Mouse (Mus musculus) spleen, embryonic (tissue): ENCODE data around the gene Irgm1.
"Not testable (repeated sequence)": the region's sequence is repeated elsewhere in the genome, so short reads cannot be mapped to it uniquely, and the experiment has no call there.

Source experiments
- CTCF ChIA-PET: fragments of 350-600 bp; sonication (Branson Sonifier 250); formaldehyde crosslinking; loops from one replicate; lab custom pipeline; 2022; lab: Charles Lee

Gene Irgm1

DNA sequence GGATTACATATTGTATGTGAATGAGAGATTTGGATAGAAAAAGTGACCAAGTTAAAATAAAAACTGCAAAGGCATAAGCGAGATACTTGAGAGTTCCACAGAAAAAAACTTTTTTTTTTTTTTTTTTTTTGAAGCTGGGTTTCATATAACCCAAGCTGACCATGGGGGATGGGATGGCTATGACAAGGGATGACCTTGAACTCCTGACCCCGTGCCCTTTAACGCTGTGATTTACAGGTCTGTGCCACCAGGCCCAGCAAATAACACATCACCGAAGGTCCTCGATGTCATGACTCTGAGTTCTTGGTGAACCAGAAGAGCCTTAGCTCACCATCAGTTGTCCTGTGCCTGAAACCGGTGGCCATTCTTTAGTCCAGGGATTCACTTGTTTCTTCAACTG lies 35.6 kb downstream of the Irgm1 start:
- CTCF ChIA-PET = interaction anchor here (0.6 to 2.4 kb wide), 3 partner anchors 19 to 226 kb away, joined by 3 to 11 read pairs (median 7); no protein-coding TSS in a partner anchor

GRCm38 (mm10) chr11:48833731-48834639 lies 37.5 kb downstream of the Irgm1 start:
- CTCF ChIA-PET = no interaction called here

- CTCF ChIA-PET = no interaction called here
Measured at GRCm38 (mm10) chr11:48833078-48833730, 38.3 kb downstream of the Irgm1 start.

DNA sequence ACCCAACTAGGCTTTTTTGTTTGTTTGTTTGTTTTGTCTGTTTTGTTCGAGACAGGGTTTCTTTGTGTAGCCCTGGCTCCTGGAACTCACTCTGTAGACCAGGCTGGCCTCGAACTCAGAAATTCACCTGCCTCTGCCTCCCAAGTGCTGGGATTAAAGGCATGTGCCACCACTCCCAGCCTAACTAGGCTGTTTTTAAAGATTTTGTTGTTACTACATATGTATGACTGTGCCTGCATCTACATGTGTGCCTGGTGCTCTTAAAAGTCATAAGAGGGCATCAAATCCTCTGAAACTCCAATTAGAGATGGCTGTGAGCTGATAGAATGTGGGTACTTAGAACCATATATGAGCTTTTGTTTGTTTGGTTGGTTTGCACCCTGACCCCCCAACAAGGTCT lies 40.2 kb downstream of the Irgm1 start:
- CTCF ChIA-PET = no interaction called here

DNA sequence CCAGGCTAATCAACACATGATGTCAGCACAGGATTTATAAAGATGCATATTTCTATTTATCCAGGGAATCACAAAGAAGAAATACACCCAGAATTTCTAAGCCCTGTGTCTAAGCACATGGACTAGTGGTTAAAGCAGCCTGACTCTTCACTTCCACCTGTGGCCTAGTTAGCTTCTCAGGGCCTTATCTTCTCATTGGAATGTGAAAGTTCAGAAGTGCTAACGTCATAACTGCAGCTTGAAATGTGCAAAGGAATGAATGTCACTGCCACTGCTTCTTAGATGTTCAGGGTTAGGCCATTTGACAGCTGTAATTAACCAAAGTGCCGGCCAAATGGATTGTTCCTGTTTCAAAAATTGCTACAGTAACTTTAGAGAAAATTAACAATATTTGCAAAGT lies 41.2 kb downstream of the Irgm1 start:
- CTCF ChIA-PET = no interaction called here

DNA sequence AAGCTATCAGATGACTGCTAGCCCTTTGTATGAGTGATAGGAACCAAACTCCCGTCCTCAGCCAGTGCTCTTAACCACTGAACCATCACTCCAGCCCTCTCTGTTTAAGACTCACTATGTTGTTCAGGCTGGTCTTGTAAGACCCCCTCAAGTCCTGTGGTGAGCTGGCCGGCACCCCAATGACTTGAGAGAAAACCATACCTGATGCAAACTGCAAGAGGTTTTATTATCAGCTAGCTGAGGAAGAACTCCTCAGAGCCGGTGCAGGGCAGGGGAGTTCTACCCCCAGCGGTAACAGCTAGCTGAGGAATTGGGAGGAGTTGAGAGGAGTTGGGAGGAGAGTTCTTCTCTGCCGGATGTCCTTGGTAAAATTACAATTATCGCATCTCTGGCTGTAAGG lies 43.6 kb downstream of the Irgm1 start:
- CTCF ChIA-PET = interaction anchor here (0.6 to 1.2 kb wide), 3 partner anchors 9 to 36 kb away, joined by 3 to 4 read pairs (median 3); no protein-coding TSS in a partner anchor

GRCm38 (mm10) chr11:48826752-48827096 lies 44.8 kb downstream of the Irgm1 start:
- CTCF ChIA-PET = no interaction called here

- CTCF ChIA-PET = interaction anchor here (0.7 kb wide), 1 partner anchor 21 kb away, joined by 3 read pairs; no protein-coding TSS in a partner anchor
Measured at GRCm38 (mm10) chr11:48825979-48826751, 45.3 kb downstream of the Irgm1 start, which contains the start of the genes Trim7 and Gm12184. Trim7 (plus strand) TSS chr11:48826140. Gm12184 (minus strand) TSS chr11:48826655.

DNA sequence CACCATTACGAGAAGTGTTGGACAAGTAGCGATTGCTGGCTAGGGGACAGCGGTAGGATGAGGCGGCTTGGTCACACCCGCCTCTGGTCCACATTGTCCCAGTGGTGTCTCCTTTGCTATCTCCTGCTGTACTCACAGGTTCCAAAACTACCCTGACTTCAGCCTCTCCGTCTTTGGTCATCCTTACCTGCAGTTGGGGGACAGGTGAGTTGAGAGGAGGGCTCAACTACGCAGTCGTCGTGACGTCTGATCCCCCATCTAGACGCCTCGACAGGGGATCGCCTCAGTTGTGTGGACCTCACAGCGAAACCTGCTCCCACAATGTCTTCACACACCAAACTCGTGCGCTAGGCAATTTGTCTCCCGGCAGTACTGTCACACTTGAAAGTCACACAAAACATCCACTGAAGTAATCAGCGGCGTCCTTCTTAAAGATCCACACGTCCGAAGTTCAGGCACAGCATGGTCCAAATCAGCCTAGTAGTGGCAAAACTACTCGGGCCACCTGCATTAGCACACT lies 47.1 kb downstream of the Irgm1 start:
- CTCF ChIA-PET = no interaction called here

- CTCF ChIA-PET = no interaction called here
Measured at GRCm38 (mm10) chr11:48823536-48823972, 47.9 kb downstream of the Irgm1 start.

DNA sequence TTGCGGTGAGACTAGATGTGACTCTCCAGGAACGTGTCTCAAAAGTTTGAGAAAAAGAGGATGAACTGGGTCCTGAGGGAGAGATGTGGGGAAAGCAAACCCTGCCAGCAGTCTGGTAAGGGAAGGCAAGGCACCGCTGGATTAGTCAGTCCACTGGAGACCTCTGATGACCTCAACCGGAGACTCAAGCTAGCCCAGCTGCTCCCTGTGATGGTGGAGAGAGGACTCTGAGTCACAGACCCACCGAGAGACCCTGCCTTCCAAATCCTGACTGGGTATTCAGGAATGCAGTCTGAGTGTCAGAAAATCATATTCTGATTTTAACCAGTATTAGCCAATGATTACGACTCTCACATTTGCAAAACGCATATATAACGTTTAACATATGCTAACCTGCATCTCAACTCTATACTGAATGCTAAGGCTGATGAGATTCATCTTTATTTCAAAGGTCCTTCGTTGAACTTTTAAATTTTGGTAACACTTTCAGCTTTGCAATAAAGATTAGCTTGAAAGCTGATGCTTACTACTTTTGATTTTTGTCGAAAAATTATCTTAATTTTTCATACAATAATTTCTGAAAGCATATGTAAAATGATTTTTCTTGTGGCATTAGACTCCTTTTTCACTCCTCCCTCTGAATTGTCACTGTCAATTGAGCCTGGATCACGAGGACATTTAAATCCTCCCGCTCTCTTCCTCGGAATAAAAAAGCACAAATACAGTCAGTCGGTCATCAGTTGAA lies 48.5 kb downstream of the Irgm1 start:
- CTCF ChIA-PET = interaction anchor here (0.7 kb wide), 1 partner anchor 34 kb away, joined by 3 read pairs; no protein-coding TSS in a partner anchor

DNA sequence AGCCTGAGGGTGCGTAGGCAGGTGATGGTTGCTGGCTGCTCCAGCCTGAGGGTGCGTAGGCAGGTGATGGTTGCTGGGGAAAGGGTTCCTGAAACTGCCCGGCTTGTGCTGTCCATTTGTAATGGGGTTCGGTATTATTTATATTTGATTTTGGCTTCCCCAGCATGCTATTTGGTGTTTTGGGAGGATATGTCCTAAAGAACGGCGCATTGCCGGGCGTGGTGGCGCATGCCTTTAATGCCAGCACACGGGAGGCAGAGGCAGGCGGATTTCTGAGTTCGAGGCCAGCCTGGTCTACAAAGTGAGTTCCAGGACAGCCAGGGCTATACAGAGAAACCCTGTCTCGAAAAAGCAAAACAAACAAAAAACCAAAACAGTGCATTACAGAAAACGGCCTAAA lies 50.2 kb downstream of the Irgm1 start:
- CTCF ChIA-PET = not testable (repeated sequence)

GRCm38 (mm10) chr11:48820308-48820674 lies 51.2 kb downstream of the Irgm1 start:
- CTCF ChIA-PET = interaction anchor here (1.1 kb wide), 1 partner anchor 35 kb away, joined by 3 read pairs; no protein-coding TSS in a partner anchor

DNA sequence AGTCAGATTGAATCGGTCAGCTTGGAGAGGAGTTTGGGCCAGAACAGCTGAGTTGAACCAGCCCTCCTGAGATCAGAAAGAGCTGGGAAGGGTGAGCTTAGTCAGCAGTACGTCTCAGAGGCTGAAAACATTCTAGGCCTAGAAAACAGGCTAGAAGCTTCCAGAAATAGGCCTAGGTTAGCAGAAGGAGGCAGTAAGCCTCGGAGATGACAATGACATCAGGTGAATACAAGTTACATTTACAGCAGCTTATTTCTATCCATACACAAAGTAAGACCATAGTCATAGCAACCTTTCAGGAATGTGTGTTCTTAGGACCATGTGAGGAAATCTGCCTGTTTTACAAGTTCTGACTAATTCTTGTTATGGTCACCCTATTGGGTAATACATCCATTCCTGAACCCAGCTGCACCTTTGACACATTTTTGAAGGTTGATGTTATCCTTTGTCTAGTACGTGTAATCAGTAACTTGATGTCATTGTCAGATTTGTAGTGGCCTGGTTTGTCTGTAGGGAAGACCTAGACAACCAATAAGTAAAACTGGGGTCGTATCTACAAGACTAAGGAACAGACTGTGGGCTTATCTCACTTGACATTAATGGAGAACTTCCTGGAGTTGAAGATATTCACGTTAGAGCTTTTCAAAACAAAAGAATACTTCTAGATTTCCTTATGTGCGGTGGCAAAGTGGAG lies 51.7 kb downstream of the Irgm1 start:
- CTCF ChIA-PET = interaction anchor here (1.1 kb wide), 1 partner anchor 35 kb away, joined by 3 read pairs; no protein-coding TSS in a partner anchor

- CTCF ChIA-PET = interaction anchor here (0.6 to 1.0 kb wide), 3 partner anchors 28 to 40 kb away, joined by 3 to 5 read pairs (median 4); no protein-coding TSS in a partner anchor
Measured at GRCm38 (mm10) chr11:48818346-48818745, 53.1 kb downstream of the Irgm1 start.

DNA sequence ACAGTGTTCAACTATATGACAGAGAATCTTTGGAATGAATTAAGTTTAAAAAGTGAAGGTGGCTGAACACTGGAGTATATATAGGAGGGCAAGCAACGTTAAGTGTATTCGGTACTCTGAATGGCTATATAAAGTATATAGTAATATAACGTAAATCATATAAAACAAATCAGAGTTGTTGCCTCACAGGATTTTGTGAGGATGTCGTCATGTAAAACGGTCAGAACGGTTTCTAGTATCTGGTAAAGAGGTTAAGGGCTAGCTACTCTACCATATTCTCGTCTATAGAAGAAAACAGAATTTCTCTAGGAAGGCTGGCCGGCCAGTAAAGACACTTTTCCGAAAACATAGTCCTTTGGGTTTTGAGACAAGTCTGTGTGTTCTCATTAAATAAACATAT lies 53.7 kb downstream of the Irgm1 start:
- CTCF ChIA-PET = interaction anchor here (0.6 to 1.0 kb wide), 2 partner anchors 27 to 37 kb away, joined by 4 to 5 read pairs; no protein-coding TSS in a partner anchor

DNA sequence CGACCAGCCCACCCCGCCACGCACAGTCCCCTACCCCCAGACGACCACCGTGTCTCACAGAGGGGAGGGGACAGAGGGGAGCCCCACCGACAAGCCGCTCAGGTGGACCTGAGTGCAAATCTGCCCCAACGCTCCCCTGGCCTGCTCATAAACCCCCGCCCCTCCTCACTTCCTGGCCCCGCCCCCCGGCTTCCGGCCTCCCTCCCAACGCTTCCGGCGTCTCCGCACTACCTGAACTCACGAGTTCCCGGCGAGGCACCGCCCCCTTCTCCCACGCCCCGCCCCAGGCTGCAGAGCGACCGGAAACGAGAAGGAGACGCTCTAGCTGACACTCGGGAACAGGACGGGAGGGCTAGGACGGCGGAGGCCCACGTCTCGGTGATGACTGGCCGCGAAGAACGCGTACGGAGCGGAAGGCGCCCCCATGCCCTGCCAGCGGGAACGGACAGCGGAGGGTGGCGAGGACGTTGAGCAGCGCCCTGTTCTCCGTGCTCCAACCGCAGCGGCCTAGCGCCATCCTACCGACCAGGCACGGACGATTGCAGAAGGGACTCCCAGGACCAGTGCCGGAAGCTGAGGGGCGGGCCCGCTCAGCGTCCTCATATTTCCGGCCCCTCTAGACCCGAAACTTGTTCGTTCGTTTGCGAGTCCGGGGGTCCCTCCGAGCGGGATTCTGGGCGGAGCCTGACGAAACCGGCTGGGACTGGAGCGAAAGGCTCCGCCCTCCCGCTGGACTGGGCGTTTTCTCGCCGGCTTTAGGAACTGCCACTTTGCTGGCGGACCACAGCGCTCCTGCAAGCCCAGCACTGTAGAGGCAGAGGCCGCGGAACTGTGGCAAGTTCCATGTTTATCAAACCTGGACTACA lies 54.5 kb downstream of the Irgm1 start, which contains the start of gene Trim41:
TSS of gene Trim41 (minus strand) at position 554 of the 866 bp plus-strand sequence.
- CTCF ChIA-PET = interaction anchor here (0.7 kb wide), 2 partner anchors 26 to 1507 kb away, joined by 3 to 11 read pairs; no protein-coding TSS in a partner anchor

- CTCF ChIA-PET = interaction anchor here (0.6 kb wide), 1 partner anchor 112 kb away, joined by 4 read pairs; no protein-coding TSS in a partner anchor
Measured at GRCm38 (mm10) chr11:48816281-48816781, 55.2 kb downstream of the Irgm1 start.
